Mouse (Mus musculus): ENCODE results near the gene D430041D05Rik. TPM values are rescaled to one million over a fixed set of nuclear protein-coding genes. Genes with fewer than 3 reads are reported as not detected.

D430041D05Rik gene
- total RNA-seq, 1 experiment from 2014 or later, result not detected

- no peak for ATAC-seq (replicated peaks; ENCODE audit: insufficient number of reproducible peaks, low FRiP score, low TSS enrichment, poor library complexity, severe bottlenecking)
Measured at GRCm38 (mm10) chr2:104411806-104412205, 993 bp upstream of the D430041D05Rik start.

- ATAC-seq (replicated peaks; ENCODE audit: insufficient number of reproducible peaks, low FRiP score, low TSS enrichment, poor library complexity, severe bottlenecking), result no peak
Measured at GRCm38 (mm10) chr2:104409851-104410821, 677 bp downstream of the D430041D05Rik start.

- ATAC-seq (replicated peaks; ENCODE audit: insufficient number of reproducible peaks, low FRiP score, low TSS enrichment, poor library complexity, severe bottlenecking), result no peak
Measured at GRCm38 (mm10) chr2:104408351-104408750, 2.5 kb downstream of the D430041D05Rik start.

- no peak for ATAC-seq (replicated peaks; ENCODE audit: insufficient number of reproducible peaks, low FRiP score, low TSS enrichment, poor library complexity, severe bottlenecking)
Measured at GRCm38 (mm10) chr2:104407913-104408312, 2.9 kb downstream of the D430041D05Rik start.

GRCm38 (mm10) chr2:104404036-104404435, 6.8 kb downstream of the D430041D05Rik start:
- ATAC-seq (replicated peaks; ENCODE audit: insufficient number of reproducible peaks, low FRiP score, low TSS enrichment, poor library complexity, severe bottlenecking), result no peak

- ATAC-seq (replicated peaks; ENCODE audit: insufficient number of reproducible peaks, low FRiP score, low TSS enrichment, poor library complexity, severe bottlenecking), result no peak
Measured at GRCm38 (mm10) chr2:104398651-104399290, 12.0 kb downstream of the D430041D05Rik start.

GRCm38 (mm10) chr2:104395961-104396360, 14.9 kb downstream of the D430041D05Rik start:
- ATAC-seq (replicated peaks; ENCODE audit: insufficient number of reproducible peaks, low FRiP score, low TSS enrichment, poor library complexity, severe bottlenecking), result no peak

GRCm38 (mm10) chr2:104394769-104395168, 16.0 kb downstream of the D430041D05Rik start:
- ATAC-seq (replicated peaks; ENCODE audit: insufficient number of reproducible peaks, low FRiP score, low TSS enrichment, poor library complexity, severe bottlenecking), result no peak

GRCm38 (mm10) chr2:104392700-104393312, 18.0 kb downstream of the D430041D05Rik start:
- ATAC-seq (replicated peaks; ENCODE audit: insufficient number of reproducible peaks, low FRiP score, low TSS enrichment, poor library complexity, severe bottlenecking), result no peak

GRCm38 (mm10) chr2:104389231-104389630, 21.6 kb downstream of the D430041D05Rik start:
- no peak for ATAC-seq (replicated peaks; ENCODE audit: insufficient number of reproducible peaks, low FRiP score, low TSS enrichment, poor library complexity, severe bottlenecking)

GRCm38 (mm10) chr2:104385941-104386340, 24.9 kb downstream of the D430041D05Rik start:
- ATAC-seq (replicated peaks; ENCODE audit: insufficient number of reproducible peaks, low FRiP score, low TSS enrichment, poor library complexity, severe bottlenecking), result no peak

- no peak for ATAC-seq (replicated peaks; ENCODE audit: insufficient number of reproducible peaks, low FRiP score, low TSS enrichment, poor library complexity, severe bottlenecking)
Measured at GRCm38 (mm10) chr2:104383589-104383988, 27.2 kb downstream of the D430041D05Rik start.

GRCm38 (mm10) chr2:104382813-104383212, 28.0 kb downstream of the D430041D05Rik start:
- no peak for ATAC-seq (replicated peaks; ENCODE audit: insufficient number of reproducible peaks, low FRiP score, low TSS enrichment, poor library complexity, severe bottlenecking)

GRCm38 (mm10) chr2:104379304-104379703, 31.5 kb downstream of the D430041D05Rik start:
- ATAC-seq (replicated peaks; ENCODE audit: insufficient number of reproducible peaks, low FRiP score, low TSS enrichment, poor library complexity, severe bottlenecking), result no peak

- no peak for ATAC-seq (replicated peaks; ENCODE audit: insufficient number of reproducible peaks, low FRiP score, low TSS enrichment, poor library complexity, severe bottlenecking)
Measured at GRCm38 (mm10) chr2:104378791-104379190, 32.0 kb downstream of the D430041D05Rik start.

- 0 out of 2 replicates have a peak, but pooled peaks have one; percentile 22 for ATAC-seq (replicated peaks; ENCODE audit: insufficient number of reproducible peaks, low FRiP score, low TSS enrichment, poor library complexity, severe bottlenecking)
Measured at GRCm38 (mm10) chr2:104377990-104378389, 32.8 kb downstream of the D430041D05Rik start.

- no peak for ATAC-seq (replicated peaks; ENCODE audit: insufficient number of reproducible peaks, low FRiP score, low TSS enrichment, poor library complexity, severe bottlenecking)
Measured at GRCm38 (mm10) chr2:104372156-104372555, 38.7 kb downstream of the D430041D05Rik start.

- ATAC-seq (replicated peaks; ENCODE audit: insufficient number of reproducible peaks, low FRiP score, low TSS enrichment, poor library complexity, severe bottlenecking), result no peak
Measured at GRCm38 (mm10) chr2:104371606-104372130, 39.1 kb downstream of the D430041D05Rik start.

- ATAC-seq (replicated peaks; ENCODE audit: insufficient number of reproducible peaks, low FRiP score, low TSS enrichment, poor library complexity, severe bottlenecking), result no peak
Measured at GRCm38 (mm10) chr2:104367836-104368298, 42.9 kb downstream of the D430041D05Rik start.
